Mouse (Mus musculus): Measurements from ENCODE around the gene Hdhd5. TPM values are rescaled to one million over a fixed set of nuclear protein-coding genes. Genes with fewer than 3 reads are reported as not detected.

Gene Hdhd5
- polyA plus RNA-seq, 1 experiment = 17.4 TPM

DNA sequence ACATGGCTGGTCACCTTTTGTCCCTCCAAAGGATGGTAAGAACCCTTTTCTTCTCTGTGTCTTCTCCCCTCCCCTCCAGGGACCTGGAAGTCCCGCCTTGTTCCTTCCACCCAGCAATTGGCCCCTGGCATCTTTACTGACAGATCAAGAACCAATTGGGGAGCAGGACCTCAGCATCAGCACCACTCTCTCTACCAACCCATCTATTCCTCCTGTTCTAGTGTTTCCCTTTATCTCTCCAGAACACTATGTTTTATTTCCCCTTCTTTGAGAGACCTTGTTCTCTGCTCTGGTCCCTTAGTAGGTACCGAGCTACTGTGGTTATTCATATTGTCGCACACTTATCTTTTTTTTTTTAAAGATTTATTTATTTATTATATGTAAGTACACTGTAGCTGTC lies 15.2 kb upstream of the Hdhd5 start:
- TF ChIP-seq GATA1 (IDR thresholded peaks at IDR 0.05; ENCODE audit: low read length) = no peak

GRCm38 (mm10) chr6:120542061-120542460 lies 10.9 kb upstream of the Hdhd5 start:
- TF ChIP-seq GATA1 (IDR thresholded peaks at IDR 0.05; ENCODE audit: low read length) = no peak

GRCm38 (mm10) chr6:120541386-120541785 lies 10.3 kb upstream of the Hdhd5 start:
- TF ChIP-seq GATA1 (IDR thresholded peaks at IDR 0.05; ENCODE audit: low read length) = no peak

GRCm38 (mm10) chr6:120539781-120540231 lies 8.7 kb upstream of the Hdhd5 start:
- no peak for TF ChIP-seq GATA1 (IDR thresholded peaks at IDR 0.05; ENCODE audit: low read length)

- TF ChIP-seq GATA1 (IDR thresholded peaks at IDR 0.05; ENCODE audit: low read length) = no peak
These were observed 8.1 kb upstream of the Hdhd5 start for GRCm38 (mm10) chr6:120539132-120539759.

DNA sequence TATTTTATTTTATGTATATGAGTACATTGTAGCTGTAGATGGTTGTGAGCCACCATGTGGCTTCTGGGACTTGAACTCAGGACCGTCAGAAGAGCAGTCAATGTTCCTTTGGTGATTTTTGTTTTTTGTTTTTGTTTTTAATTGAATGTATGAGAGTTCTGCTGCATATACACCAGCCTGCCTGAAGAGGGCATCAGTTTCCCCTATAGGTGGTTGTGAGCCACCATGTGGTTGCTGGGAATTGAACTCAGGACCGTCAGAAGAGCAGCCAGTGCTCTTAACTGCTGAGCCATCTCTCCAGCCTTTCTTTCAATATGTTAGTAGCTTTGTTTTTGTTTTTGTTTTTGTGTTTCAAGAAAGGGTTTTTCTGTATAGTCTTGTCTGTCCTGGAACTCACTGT lies 5.2 kb upstream of the Hdhd5 start:
- TF ChIP-seq GATA1 (IDR thresholded peaks at IDR 0.05; ENCODE audit: low read length) = no peak

- TF ChIP-seq GATA1 (IDR thresholded peaks at IDR 0.05; ENCODE audit: low read length) = no peak
These were observed 1.5 kb upstream of the Hdhd5 start for GRCm38 (mm10) chr6:120532594-120532993.

DNA sequence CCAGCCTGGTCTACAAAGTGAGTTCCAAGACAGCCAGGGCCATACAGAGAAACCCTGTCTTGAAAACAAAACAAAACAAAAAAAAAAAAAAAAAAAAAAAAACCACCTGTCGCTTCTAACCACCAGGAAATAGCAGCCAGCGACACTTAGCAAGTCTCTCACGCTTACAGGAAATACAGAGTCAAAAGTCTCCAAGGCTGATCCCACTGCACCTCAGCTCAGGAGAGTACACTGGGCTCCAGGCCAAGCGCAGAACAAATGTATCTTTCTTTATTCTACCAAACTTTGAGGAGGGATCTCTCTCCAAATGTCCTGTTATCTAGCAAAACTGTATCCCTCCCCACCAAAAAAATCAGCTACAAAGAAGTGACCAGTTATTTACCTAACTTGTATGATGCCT lies 2.0 kb downstream of the Hdhd5 start:
- no peak for TF ChIP-seq GATA1 (IDR thresholded peaks at IDR 0.05; ENCODE audit: low read length)

GRCm38 (mm10) chr6:120524796-120525195 lies 6.3 kb downstream of the Hdhd5 start:
- no peak for TF ChIP-seq GATA1 (IDR thresholded peaks at IDR 0.05; ENCODE audit: low read length)

DNA sequence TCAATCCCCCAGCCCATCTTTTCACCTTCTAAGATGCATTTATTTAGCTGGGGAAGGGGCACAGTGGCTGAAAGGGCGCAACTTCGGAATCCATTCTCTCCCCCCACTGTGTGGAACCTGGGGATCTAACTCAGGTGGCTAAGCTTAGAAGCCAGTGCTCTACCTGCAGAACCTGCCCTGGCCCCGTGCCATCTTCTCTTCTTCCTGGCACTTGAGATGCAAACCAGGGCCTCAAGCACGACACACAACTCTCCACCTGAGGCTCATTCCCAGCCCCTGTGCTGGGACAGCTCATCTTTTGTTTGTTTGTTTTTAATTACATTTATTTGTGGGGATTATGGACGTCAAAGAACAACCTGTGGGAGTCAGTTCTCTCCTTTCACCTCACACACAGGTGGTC lies 11.5 kb downstream of the Hdhd5 start:
- no peak for TF ChIP-seq GATA1 (IDR thresholded peaks at IDR 0.05; ENCODE audit: low read length)

DNA sequence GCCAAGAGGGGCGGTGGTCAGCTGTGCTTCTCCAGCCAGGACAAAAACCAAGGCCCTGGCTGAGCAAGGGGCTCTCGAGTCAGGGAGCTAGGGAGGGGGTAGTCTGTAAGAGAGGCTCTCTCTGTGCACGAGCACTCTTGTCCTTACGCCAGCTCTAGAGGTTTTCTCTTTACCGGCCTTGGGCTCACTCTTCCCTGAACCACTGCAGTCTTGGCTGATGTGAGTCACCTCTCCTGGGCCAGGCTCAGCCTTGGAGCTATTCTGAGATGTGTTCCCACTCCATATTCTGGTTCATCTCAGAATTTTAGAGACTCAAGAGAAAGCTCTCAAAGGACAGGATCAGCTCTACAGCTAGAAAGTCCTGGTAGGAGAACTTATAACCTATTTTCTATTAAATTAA lies 13.8 kb downstream of the Hdhd5 start:
- no peak for TF ChIP-seq GATA1 (IDR thresholded peaks at IDR 0.05; ENCODE audit: low read length)

DNA sequence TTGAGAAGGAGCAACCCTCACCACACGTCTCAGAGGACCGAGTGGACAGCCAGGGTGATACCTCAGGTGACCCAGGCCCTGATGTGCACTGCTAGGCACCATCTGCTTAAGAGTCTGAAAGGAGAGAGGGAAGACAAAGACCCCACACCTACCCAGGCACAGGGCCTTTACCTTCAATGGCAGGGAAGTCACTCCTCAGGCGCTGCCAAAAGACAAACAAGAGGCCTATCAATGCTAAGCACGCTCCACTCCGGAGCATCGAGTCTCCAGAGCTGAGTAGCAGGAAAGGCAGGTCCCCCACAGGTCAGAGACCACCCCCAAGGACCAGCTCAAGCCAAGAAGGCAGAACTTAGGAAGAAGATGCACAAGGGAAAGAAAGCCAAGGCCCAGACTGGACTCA lies 14.2 kb downstream of the Hdhd5 start:
- no peak for TF ChIP-seq GATA1 (IDR thresholded peaks at IDR 0.05; ENCODE audit: low read length)

GRCm38 (mm10) chr6:120516422-120516821 lies 14.7 kb downstream of the Hdhd5 start:
- peak; percentile 36 for TF ChIP-seq GATA1 (IDR thresholded peaks at IDR 0.05; ENCODE audit: low read length)

- no peak for TF ChIP-seq GATA1 (IDR thresholded peaks at IDR 0.05; ENCODE audit: low read length)
These were observed 19.9 kb downstream of the Hdhd5 start for GRCm38 (mm10) chr6:120511212-120511611.

GRCm38 (mm10) chr6:120510425-120510824 lies 20.7 kb downstream of the Hdhd5 start:
- TF ChIP-seq GATA1 (IDR thresholded peaks at IDR 0.05; ENCODE audit: low read length) = no peak

DNA sequence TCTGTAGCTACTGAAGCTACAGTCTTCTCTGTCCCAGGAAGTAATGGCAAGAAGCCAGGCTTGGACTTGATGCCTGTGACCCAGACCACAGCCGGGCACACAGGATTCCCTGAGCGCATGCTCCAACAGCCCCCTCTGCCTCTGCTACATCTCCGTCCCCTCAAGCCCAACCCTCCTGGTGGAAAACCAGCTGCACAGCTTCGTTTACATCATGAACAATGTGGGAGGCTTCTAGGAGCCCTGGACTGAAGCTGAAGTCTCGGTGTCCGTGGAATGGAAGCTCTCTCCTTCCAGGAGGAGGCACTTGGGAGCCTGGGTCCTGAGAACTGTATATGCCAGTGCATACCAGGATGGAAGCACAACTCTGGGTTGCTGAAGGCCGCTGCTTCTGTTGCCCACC lies 21.1 kb downstream of the Hdhd5 start:
- TF ChIP-seq GATA1 (IDR thresholded peaks at IDR 0.05; ENCODE audit: low read length) = no peak

- no peak for TF ChIP-seq GATA1 (IDR thresholded peaks at IDR 0.05; ENCODE audit: low read length)
These were observed 22.5 kb downstream of the Hdhd5 start for GRCm38 (mm10) chr6:120508645-120509044.

GRCm38 (mm10) chr6:120505531-120505930 lies 25.6 kb downstream of the Hdhd5 start:
- TF ChIP-seq GATA1 (IDR thresholded peaks at IDR 0.05; ENCODE audit: low read length) = no peak
